Mouse (Mus musculus): ENCODE data around the gene Abhd15. TPM values are rescaled to one million over a fixed set of nuclear protein-coding genes. Genes with fewer than 3 reads are reported as not detected.

The Abhd15 gene
- total and polyA plus RNA-seq, 2 experiments from 2014 or later: 1.2 to 2.1 TPM

DNA sequence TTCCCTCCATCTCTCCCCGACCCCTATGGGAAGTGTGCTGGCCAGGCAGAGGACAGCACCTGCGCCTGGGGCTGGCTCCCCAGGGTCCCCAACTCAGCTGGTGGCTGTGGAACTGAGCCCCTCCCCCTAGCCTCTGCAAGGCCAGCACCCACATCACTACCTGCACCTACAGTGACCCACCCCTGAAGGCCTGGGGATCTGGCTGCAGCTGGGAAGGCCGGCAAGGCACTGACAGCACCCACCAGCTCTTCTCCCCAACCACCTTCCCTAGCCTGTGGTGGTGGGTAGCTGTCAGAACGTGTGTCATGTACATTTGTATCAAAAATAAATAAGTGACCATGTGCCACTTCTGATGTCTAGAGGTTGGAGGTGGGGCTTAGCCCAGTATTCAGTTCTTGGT, 7.5 kb upstream of the Abhd15 start:
- no peak for TF ChIP-seq CTCF (IDR thresholded peaks at IDR 0.05; ENCODE audit: low read depth)
- no peak for TF ChIP-seq EP300 (IDR thresholded peaks at IDR 0.05; ENCODE audit: low read depth)
- 72% methylated on average over 4 of the region's 4 CpGs for WGBS
- H3K27me3 ChIP-seq (ENCODE audit: control insufficient read depth, insufficient read depth, low read length): no peaks in the 10 kb centered on the region
- no peak overlapping the region for H3K9ac ChIP-seq (replicated peaks; ENCODE audit: low read depth, low read length)
- H3K4me1 ChIP-seq (ENCODE audit: control insufficient read depth, insufficient read depth): peaks cover 12% of the 10 kb centered on the region
- H3K27ac ChIP-seq (ENCODE audit: low read depth): no peak overlapping the region
- H3K4me3 ChIP-seq (ENCODE audit: low read depth, low read length): no peak overlapping the region
- ATAC-seq (ENCODE audit: insufficient read depth, low read depth) (no peak), DNase-seq (ENCODE audit: low spot score) (no peak)
- peaks cover 49% of the 10 kb centered on the region for H3K36me3 ChIP-seq (replicated peaks; ENCODE audit: control insufficient read depth, insufficient read depth, low read length)
- no peak overlapping the region for H3K4me2 ChIP-seq (ENCODE audit: low read depth, low read length)
- no peaks in the 10 kb centered on the region for H3K9me3 ChIP-seq (replicated peaks; ENCODE audit: control insufficient read depth, low read length)

DNA sequence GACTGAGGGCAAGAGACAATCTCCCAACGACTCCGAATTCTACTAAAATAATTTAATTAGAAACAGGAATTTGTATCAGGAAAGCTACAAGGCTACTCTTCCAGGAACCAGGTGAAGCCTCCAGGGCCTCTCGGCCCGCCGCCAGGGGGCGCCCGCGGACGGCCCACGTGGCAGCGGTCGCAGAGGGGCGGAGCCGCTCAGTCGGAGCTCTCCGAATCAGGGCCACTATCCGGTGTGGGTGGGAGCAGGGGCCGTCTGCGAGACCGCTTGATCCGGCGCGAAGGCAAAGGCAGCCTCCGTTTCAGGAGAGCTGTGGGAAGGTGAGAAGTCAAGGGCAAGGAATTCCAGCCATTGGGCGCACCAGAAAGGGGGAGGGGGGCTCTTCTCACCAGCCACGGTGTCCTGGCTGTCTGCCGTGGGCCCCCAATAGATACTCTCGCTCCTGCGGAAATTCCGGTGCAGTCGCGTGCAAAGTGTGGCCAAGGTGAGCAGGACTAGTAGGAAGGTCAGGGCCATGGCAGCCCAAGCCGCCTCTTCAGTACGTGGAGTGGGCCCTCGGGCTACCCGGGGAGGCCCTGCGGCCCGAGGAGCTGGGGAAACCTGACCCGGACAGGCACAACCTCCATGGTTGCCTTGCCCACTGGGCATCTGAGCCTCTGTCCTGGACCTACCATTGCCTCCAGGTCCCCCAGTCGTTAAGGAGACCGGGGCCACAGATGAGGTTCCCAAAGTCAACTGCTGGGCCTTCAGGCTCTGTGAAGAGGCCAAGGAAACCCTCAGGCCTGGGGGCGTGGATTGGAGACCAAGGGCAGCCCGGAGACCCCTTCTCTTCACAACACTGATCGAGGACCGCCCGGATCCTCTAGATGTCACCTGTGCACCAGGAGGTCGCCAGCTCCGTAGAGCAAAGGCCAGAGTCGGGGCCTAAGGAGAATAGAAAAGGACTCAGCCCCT, 6.6 kb upstream of the Abhd15 start:
- 18% methylated on average over 48 of the region's 49 CpGs for WGBS
- Histone ChIP-seq H3K9me3 (replicated peaks; ENCODE audit: control insufficient read depth, low read length) (no peaks in the 10 kb centered on the region), H3K27ac (ENCODE audit: low read depth) (peak overlapping the region; percentile 74), H3K36me3 (replicated peaks; ENCODE audit: control insufficient read depth, insufficient read depth, low read length) (peaks cover 40% of the 10 kb centered on the region), H3K27me3 (ENCODE audit: control insufficient read depth, insufficient read depth, low read length) (no peaks in the 10 kb centered on the region), H3K4me1 (ENCODE audit: control insufficient read depth, insufficient read depth) (peaks cover 14% of the 10 kb centered on the region), H3K4me2 (ENCODE audit: low read depth, low read length) (peak overlapping the region; percentile 70), H3K4me3 (ENCODE audit: low read depth, low read length) (peak overlapping the region; percentile 42), H3K9ac (replicated peaks; ENCODE audit: low read depth, low read length) (peak overlapping the region; percentile 49)
- DNase-seq (ENCODE audit: low spot score) (peak; percentile 88), ATAC-seq (ENCODE audit: insufficient read depth, low read depth) (peak; percentile 78)
- TF ChIP-seq CTCF (IDR thresholded peaks at IDR 0.05; ENCODE audit: low read depth) (peak; percentile 83), EP300 (IDR thresholded peaks at IDR 0.05; ENCODE audit: low read depth) (peak; percentile 68)

DNA sequence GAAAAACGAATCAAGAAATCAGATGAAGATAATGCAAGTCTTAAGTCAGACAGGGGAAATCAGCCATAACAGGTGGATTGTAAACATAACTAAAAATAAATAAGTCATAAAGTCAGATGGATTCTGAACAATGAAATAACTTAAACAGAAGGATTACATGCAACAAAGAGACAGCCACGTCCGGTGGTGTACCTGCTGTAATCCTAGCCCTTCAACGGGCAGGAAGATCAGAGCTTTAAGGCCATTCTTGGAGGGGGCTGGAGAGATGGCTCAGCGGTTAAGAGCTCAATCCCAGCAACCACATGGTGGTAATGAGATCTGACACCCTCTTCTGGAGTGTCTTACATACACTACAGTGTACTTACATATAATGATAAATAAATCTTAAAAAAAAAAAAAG, 3.6 kb upstream of the Abhd15 start:
- no peaks in the 10 kb centered on the region for H3K9me3 ChIP-seq (replicated peaks; ENCODE audit: control insufficient read depth, low read length)
- WGBS: 70% methylated on average over 5 of the region's 5 CpGs
- ATAC-seq (ENCODE audit: insufficient read depth, low read depth) (no peak), DNase-seq (ENCODE audit: low spot score) (no peak)
- H3K4me1 ChIP-seq (ENCODE audit: control insufficient read depth, insufficient read depth): peaks cover 30% of the 10 kb centered on the region
- H3K27me3 ChIP-seq (ENCODE audit: control insufficient read depth, insufficient read depth, low read length): peaks cover 5% of the 10 kb centered on the region; the same call in 1 of the 2 replicates
- TF ChIP-seq CTCF (IDR thresholded peaks at IDR 0.05; ENCODE audit: low read depth) (no peak), EP300 (IDR thresholded peaks at IDR 0.05; ENCODE audit: low read depth) (no peak)
- H3K4me3 ChIP-seq (ENCODE audit: low read depth, low read length): no peak overlapping the region
- H3K9ac ChIP-seq (replicated peaks; ENCODE audit: low read depth, low read length): no peak overlapping the region
- no peak overlapping the region for H3K4me2 ChIP-seq (ENCODE audit: low read depth, low read length)
- H3K27ac ChIP-seq (ENCODE audit: low read depth): no peak overlapping the region
- H3K36me3 ChIP-seq (replicated peaks; ENCODE audit: control insufficient read depth, insufficient read depth, low read length): peaks cover 10% of the 10 kb centered on the region

DNA sequence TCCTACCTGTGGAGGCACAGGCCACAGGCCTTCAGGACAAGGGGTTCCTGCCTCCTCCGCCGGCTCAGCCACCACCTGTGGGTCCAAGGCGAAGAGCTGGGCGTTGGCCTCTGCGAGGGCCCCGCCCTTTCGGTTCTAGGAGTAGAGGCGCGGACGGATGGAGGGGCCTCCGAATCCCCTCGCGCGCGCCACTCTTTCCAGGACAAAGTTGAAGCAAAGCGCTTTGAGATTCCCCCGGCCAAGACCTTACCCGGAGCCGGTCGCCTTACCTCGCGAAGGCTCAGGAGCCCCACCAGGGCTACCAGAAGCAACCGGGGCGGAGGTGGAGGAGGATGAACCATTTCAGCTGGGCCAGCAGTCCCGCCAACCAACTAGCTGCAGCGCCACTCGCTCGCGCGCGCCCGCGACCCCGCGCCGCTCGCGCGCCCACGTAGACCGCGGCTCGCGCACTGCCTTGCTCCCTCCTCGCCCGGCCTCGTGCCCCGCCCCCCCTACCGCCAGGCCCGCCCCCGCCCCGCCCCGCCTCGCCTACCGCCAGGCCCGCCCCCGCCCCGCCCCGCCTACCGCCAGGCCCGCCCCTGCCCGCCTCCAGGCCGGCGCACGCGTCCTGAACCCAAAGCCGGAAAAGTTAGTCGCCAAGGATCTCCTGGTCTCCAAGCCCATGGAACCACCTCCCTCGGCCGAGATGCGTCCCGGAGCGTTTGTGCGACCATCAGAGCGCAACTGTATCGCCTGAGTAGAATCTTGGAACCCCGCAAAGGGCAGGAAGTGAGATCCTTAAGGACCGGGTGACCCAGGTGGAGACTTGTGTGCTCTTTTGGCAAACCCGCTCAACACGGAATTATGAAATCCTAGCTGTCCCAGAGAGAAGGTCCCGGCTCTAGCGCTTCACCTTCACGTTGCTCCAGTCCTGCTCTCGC, 1.8 kb upstream of the Abhd15 start:
- peak overlapping the region; percentile 62 for H3K9ac ChIP-seq (replicated peaks; ENCODE audit: low read depth, low read length)
- H3K27ac ChIP-seq (ENCODE audit: low read depth): peak overlapping the region; percentile 70
- H3K36me3 ChIP-seq (replicated peaks; ENCODE audit: control insufficient read depth, insufficient read depth, low read length): no peaks in the 10 kb centered on the region
- H3K4me1 ChIP-seq (ENCODE audit: control insufficient read depth, insufficient read depth): peaks cover 30% of the 10 kb centered on the region
- H3K27me3 ChIP-seq (ENCODE audit: control insufficient read depth, insufficient read depth, low read length): peaks cover 5% of the 10 kb centered on the region; the same call in 1 of the 2 replicates
- no peak for TF ChIP-seq EP300 (IDR thresholded peaks at IDR 0.05; ENCODE audit: low read depth)
- no peak for TF ChIP-seq CTCF (IDR thresholded peaks at IDR 0.05; ENCODE audit: low read depth)
- no peaks in the 10 kb centered on the region for H3K9me3 ChIP-seq (replicated peaks; ENCODE audit: control insufficient read depth, low read length)
- H3K4me2 ChIP-seq (ENCODE audit: low read depth, low read length): peak overlapping the region; percentile 81
- peak; percentile 87 for DNase-seq (ENCODE audit: low spot score)
- peak overlapping the region; percentile 69 for H3K4me3 ChIP-seq (ENCODE audit: low read depth, low read length)
- under 1% methylated on average over 64 of the region's 84 CpGs for WGBS
- peak; percentile 75 for ATAC-seq (ENCODE audit: insufficient read depth, low read depth)

DNA sequence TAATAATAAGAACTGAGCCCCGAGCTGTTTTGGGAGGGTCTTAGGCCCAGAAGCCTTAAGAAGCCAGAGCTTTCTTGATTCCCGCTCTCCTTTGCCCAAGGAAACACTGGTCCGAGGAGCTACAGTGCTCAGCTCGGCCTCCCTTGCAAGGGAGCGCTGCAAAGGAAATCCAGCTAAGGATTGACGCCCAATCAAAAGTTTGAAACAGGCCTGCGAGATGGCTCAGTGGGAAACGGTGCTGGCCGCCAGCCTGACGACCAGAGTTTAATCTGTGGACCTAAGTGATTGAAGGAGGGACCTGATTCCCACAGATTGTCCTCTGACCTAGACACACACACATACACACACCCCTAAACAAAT, 1.1 kb upstream of the Abhd15 start:
- H3K27me3 ChIP-seq (ENCODE audit: control insufficient read depth, insufficient read depth, low read length): peaks cover 5% of the 10 kb centered on the region; the same call in 1 of the 2 replicates
- H3K27ac ChIP-seq (ENCODE audit: low read depth): peak overlapping the region; percentile 53
- no peak for ATAC-seq (ENCODE audit: insufficient read depth, low read depth)
- TF ChIP-seq EP300 (IDR thresholded peaks at IDR 0.05; ENCODE audit: low read depth): no peak
- TF ChIP-seq CTCF (IDR thresholded peaks at IDR 0.05; ENCODE audit: low read depth): no peak
- H3K36me3 ChIP-seq (replicated peaks; ENCODE audit: control insufficient read depth, insufficient read depth, low read length): no peaks in the 10 kb centered on the region
- peak overlapping the region; percentile 37 for H3K9ac ChIP-seq (replicated peaks; ENCODE audit: low read depth, low read length)
- no peaks in the 10 kb centered on the region for H3K9me3 ChIP-seq (replicated peaks; ENCODE audit: control insufficient read depth, low read length)
- peaks cover 24% of the 10 kb centered on the region for H3K4me1 ChIP-seq (ENCODE audit: control insufficient read depth, insufficient read depth)
- H3K4me3 ChIP-seq (ENCODE audit: low read depth, low read length): peak overlapping the region; percentile 69
- WGBS: 13% methylated on average over 10 of the region's 10 CpGs
- H3K4me2 ChIP-seq (ENCODE audit: low read depth, low read length): peak overlapping the region; percentile 81
- DNase-seq (ENCODE audit: low spot score): no peak

All from heart, postnatal 0 days (tissue).